Mouse (Mus musculus) embryonic facial prominence, embryonic 14.5 days (tissue): ENCODE measurements around the gene Pdzrn4. TPM values are rescaled to one million over a fixed set of nuclear protein-coding genes. Genes with fewer than 3 reads are reported as not detected.

Experiments used
- ATAC-seq: fragments of 200-750 bp; cut with Nextera tagmentation; 2 replicates; pipeline ENCODE4 v1.8.0; 2017; ENCODE audit warnings: low read depth, moderate number of reproducible peaks, moderate TSS enrichment
- DNase-seq: peaks from one replicate; pipeline ENCODE4 v3.0.0-alpha.2; 2015; ENCODE audit warnings: low spot score
- H3K27ac ChIP-seq: fragments of 300-500 bp; sonication (generic); replicated peaks from 2 replicates; pipeline ENCODE4 v1.5.1; 2014; ENCODE audit warnings: low read depth, mild to moderate bottlenecking, low read length, moderate library complexity
- H3K27me3 ChIP-seq: fragments of 300-500 bp; sonication (generic); replicated peaks from 2 replicates; pipeline ENCODE4 v1.6.1; 2014; ENCODE audit warnings: low read length; ENCODE audit not compliant: control insufficient read depth, insufficient read depth
- H3K36me3 ChIP-seq: fragments of 300-500 bp; sonication (generic); 2 replicates; pipeline ENCODE4 v1.6.1; 2014; ENCODE audit warnings: low read length, mixed read lengths; ENCODE audit not compliant: control insufficient read depth, insufficient read depth
- H3K4me1 ChIP-seq: fragments of 300-500 bp; sonication (generic); 2 replicates; pipeline ENCODE4 v1.6.1; 2014; ENCODE audit warnings: antibody characterized with exemption, low read length; ENCODE audit not compliant: control insufficient read depth, insufficient read depth
- H3K4me2 ChIP-seq: fragments of 300-500 bp; sonication (generic); 2 replicates; pipeline ENCODE4 v1.6.1; 2014; ENCODE audit warnings: low read depth, mild to moderate bottlenecking, low read length, moderate library complexity, mixed read lengths
- H3K4me3 ChIP-seq: fragments of 300-500 bp; sonication (generic); 2 replicates; pipeline ENCODE4 v1.5.1; 2014; ENCODE audit warnings: low read depth, mild to moderate bottlenecking, low read length
- H3K9ac ChIP-seq: fragments of 300-500 bp; sonication (generic); 2 replicates; pipeline ENCODE4 v1.6.1; 2014; ENCODE audit warnings: low read depth, mild to moderate bottlenecking, low read length, moderate library complexity, mixed read lengths
- H3K9me3 ChIP-seq: fragments of 300-500 bp; sonication (generic); 2 replicates; pipeline ENCODE4 v1.6.1; 2016; ENCODE audit warnings: low read length; ENCODE audit not compliant: control insufficient read depth
- WGBS: fragments of 180-500 bp; shearing (Covaris S2); extraction: QIAGEN DNeasy Blood & Tissue Kit; methylation state at CpG from one replicate; pipeline ENCODE4 v1.1.7; 2014; 5-methylcytosine and 5-hydroxymethylcytosine counted together
- polyA plus RNA-seq: library from polyadenylated mRNA; unstranded; fragments of >200 nt; fragmentation: Nextera tagmentation; extraction: Ambion mirVana; gene quantifications from 2 replicates; pipeline ENCODE4 v1.2.1, GENCODE M21; 2014

Gene Pdzrn4
- polyA plus RNA-seq, 1 experiment from 2014 or later: 4.3 TPM

DNA sequence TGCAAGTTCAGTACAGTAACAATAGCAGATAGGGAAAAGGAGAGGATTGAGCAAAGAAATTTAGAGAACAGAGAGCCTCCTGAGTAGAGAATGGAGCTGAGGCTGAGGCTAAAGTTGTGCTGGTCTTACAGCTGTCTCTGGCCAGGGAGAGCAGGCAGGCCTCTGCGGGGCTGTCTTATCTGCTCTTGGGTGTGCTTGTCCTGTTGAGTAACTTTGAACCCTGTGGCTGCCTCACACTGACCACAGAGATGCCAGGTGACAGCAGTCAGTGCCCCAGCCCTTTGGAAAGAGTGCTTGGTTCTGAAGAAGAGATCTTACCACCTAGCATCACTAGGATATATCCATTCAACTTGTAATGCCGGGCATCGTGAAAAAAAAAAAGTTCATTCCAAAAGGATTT, 214.2 kb downstream of the Pdzrn4 start:
- WGBS: 98% methylated on average over 3 of the region's 3 CpGs
- Histone ChIP-seq H3K4me1 (no peaks in the 10 kb centered on the region), H3K27ac (no peak overlapping the region), H3K9ac (no peak overlapping the region), H3K4me2 (no peak overlapping the region), H3K9me3 (no peaks in the 10 kb centered on the region), H3K4me3 (no peak overlapping the region), H3K36me3 (no peaks in the 10 kb centered on the region), H3K27me3 (no peaks in the 10 kb centered on the region)
- ATAC-seq: no peak
- no peak for DNase-seq

DNA sequence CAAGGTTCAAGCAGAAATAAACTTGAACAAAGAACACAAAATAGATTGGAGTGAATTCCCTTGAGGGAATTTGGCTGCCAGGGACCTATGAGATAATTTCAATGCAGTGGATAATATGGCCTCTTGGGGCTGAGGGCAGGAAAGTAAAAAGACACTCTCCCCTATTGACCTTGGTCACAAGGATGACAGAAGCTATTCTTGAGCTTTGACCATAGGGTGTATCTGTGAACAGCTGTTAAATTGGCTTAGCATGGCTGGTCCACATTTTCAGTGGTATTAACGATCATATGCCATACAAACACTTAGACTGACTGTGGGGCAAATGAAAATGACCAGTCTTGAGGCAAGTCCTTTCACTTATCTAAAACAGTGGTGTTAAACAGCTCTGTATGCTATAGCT, 215.7 kb downstream of the Pdzrn4 start:
- Histone ChIP-seq H3K4me3 (no peak overlapping the region), H3K4me2 (no peak overlapping the region), H3K27ac (no peak overlapping the region), H3K9ac (no peak overlapping the region), H3K27me3 (no peaks in the 10 kb centered on the region), H3K4me1 (no peaks in the 10 kb centered on the region), H3K36me3 (no peaks in the 10 kb centered on the region), H3K9me3 (no peaks in the 10 kb centered on the region)
- WGBS: 63% methylated on average over 1 of the region's 1 CpGs
- no peak for ATAC-seq
- DNase-seq: no peak

DNA sequence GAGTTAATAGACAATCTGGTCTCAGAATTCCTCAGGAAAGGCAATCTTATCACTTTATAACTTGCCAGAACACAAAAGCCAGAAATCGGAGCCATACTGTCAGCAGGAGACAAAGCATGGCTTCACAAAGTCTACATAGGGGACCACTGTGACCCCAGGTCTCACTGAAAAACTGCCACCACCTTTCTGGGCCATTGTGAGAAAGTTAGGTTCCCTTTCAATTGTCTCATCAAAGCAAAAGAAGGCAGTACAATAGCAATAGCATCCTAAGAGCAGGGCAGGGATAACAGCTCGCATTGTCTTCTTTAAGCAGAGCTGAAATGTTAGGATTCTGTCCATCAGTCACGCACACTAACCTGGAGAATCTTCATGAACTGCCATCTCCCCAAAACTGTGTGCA, 216.5 kb downstream of the Pdzrn4 start:
- Histone ChIP-seq H3K36me3 (no peaks in the 10 kb centered on the region), H3K9ac (no peak overlapping the region), H3K4me2 (no peak overlapping the region), H3K27ac (no peak overlapping the region), H3K27me3 (no peaks in the 10 kb centered on the region), H3K4me1 (no peaks in the 10 kb centered on the region), H3K9me3 (no peaks in the 10 kb centered on the region), H3K4me3 (no peak overlapping the region)
- WGBS: 85% methylated on average over 3 of the region's 3 CpGs
- DNase-seq (no peak), ATAC-seq (no peak)

GRCm38 (mm10) chr15:92621731-92622234, 225.1 kb downstream of the Pdzrn4 start:
- Histone ChIP-seq H3K9me3 (no peaks in the 10 kb centered on the region), H3K4me1 (no peaks in the 10 kb centered on the region), H3K4me3 (no peak overlapping the region), H3K36me3 (no peaks in the 10 kb centered on the region), H3K9ac (no peak overlapping the region), H3K27me3 (no peaks in the 10 kb centered on the region), H3K27ac (peak overlapping the region; percentile 1; the same call in 1 of the 2 replicates), H3K4me2 (no peak overlapping the region)
- no peak for ATAC-seq
- 55% methylated on average over 9 of the region's 9 CpGs for WGBS
- peak; percentile 77 for DNase-seq

DNA sequence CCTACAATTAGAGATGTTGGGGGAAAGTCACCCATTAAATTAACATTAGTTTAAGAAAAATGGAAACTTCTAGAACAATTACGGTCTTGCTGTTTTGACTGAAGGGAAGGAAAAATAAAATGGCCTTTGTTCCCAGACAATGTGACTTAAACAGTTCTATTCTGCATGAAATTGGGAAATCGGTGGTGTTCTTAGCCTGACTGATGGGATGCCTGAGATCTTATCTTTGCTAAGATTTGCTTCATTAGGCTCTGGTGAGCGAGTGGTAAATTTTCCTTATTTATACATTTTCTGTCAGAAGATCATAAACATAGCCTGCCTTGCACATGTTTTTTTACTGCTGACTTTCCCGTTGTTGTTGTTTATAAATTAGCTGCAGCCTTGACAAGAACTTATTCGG, 225.6 kb downstream of the Pdzrn4 start:
- no peak for ATAC-seq
- Histone ChIP-seq H3K9ac (no peak overlapping the region), H3K27me3 (no peaks in the 10 kb centered on the region), H3K4me2 (no peak overlapping the region), H3K4me3 (no peak overlapping the region), H3K4me1 (no peaks in the 10 kb centered on the region), H3K9me3 (no peaks in the 10 kb centered on the region), H3K36me3 (no peaks in the 10 kb centered on the region), H3K27ac (0 out of 2 replicates have a peak overlapping the region, but pooled peaks have one; percentile 1)
- 59% methylated on average over 5 of the region's 5 CpGs for WGBS
- no peak for DNase-seq

DNA sequence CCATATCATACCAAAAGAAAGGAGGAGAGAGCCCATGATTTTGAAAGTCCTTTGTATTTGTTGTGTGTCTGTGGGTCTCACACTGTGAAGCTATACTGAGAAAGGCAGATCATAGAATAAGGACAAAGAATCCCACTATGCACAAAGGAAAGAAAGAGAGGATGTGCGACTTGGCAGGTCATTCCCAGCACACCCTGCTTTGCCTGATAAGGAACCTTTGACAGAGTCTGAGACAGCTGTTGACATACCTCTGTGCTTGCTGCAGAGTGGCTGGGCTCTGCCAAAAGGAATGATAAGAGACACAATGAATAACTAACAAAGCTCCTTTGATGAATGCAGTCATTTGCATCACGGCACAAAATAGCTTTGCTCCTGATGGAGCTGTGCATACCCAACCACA, 232.5 kb downstream of the Pdzrn4 start:
- WGBS: 33% methylated on average over 2 of the region's 2 CpGs
- no peaks in the 10 kb centered on the region for H3K36me3 ChIP-seq
- no peaks in the 10 kb centered on the region for H3K4me1 ChIP-seq
- no peak overlapping the region for H3K9ac ChIP-seq
- no peak overlapping the region for H3K4me3 ChIP-seq
- ATAC-seq (no peak), DNase-seq (no peak)
- H3K27me3 ChIP-seq: no peaks in the 10 kb centered on the region
- H3K27ac ChIP-seq: no peak overlapping the region
- no peak overlapping the region for H3K4me2 ChIP-seq
- no peaks in the 10 kb centered on the region for H3K9me3 ChIP-seq

- no peak overlapping the region for H3K9ac ChIP-seq
- H3K27me3 ChIP-seq: no peaks in the 10 kb centered on the region
- DNase-seq (no peak), ATAC-seq (no peak)
- no peaks in the 10 kb centered on the region for H3K9me3 ChIP-seq
- no peaks in the 10 kb centered on the region for H3K4me1 ChIP-seq
- H3K27ac ChIP-seq: no peak overlapping the region
- H3K4me3 ChIP-seq: no peak overlapping the region
- no peaks in the 10 kb centered on the region for H3K36me3 ChIP-seq
- WGBS: 85% methylated on average over 14 of the region's 14 CpGs
- H3K4me2 ChIP-seq: no peak overlapping the region
Measured at GRCm38 (mm10) chr15:92634044-92634610, 237.4 kb downstream of the Pdzrn4 start.

DNA sequence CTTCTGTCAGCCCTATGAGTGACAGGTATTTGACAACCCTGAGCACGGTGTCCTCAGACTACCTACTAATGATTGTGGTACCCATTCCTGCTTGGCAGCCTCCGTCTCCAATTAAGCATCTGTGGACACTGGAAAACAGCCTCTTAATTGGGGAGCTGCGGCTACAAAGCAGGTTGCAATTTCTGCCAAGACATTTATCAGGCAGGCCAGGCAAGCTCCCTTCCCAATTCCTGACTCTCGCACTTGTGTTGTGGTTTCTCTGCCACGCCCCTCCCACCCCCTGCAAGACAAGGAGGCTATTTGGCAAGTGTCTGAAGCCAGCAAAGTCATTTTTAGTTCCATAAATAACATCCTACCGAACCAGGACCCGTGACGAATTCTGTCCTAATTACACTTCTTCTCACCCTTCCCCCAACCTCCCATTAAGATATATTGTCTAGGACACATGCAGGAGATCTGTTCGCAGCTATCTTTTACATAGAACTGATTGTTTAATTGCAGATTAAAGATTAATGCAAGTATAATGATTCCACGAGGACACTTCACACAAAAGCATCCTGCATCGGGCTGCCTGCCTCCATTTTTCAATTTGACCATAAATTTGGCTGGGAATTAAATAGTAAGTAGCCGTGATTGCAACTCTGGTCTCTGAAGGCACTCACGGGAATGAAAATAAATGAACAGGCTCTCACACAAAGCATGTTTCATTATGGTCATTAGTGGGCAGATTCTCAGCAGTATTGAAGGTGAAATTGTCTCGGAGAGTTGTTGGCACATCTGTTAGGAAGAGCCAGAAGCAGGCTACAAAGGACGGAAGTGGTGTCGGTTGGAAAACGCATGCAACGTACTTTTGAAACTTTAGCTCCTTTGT, 243.8 kb downstream of the Pdzrn4 start:
- Histone ChIP-seq H3K9ac (no peak overlapping the region), H3K9me3 (no peaks in the 10 kb centered on the region), H3K4me3 (no peak overlapping the region), H3K36me3 (no peaks in the 10 kb centered on the region), H3K4me2 (no peak overlapping the region), H3K27me3 (no peaks in the 10 kb centered on the region), H3K4me1 (no peaks in the 10 kb centered on the region), H3K27ac (no peak overlapping the region)
- DNase-seq: no peak
- no peak for ATAC-seq
- 70% methylated on average over 18 of the region's 18 CpGs for WGBS
